9 mouse cellular contexts compared by ENCODE assay signal in genomic region chr12:57539551-57539985, GRCm38 (mm10). TPM values are rescaled to one million over a fixed set of nuclear protein-coding genes. Genes with fewer than 3 reads are reported as not detected.
DNase-seq lines count a peak whose midpoint lies in the region; ATAC-seq and TF ChIP-seq lines count a peak whose summit lies in the region.
"Had no signal": no experiment of that assay in that cellular context is flagged by ENCODE, and none has a peak within 500 bp of the region (broad histone marks: within the 10 kb centered on the region; RNA-seq: fewer than 3 reads in every experiment).

No protein-coding gene starts in this region.

- TF ChIP-seq POLR2A in lung, adult 2 months (IDR thresholded peaks at IDR 0.05; ENCODE audit: borderline replicate concordance, extremely low read depth, low read depth, low read length): no peak
- TF ChIP-seq POLR2A in limb, embryonic 14.5 days (IDR thresholded peaks at IDR 0.05; ENCODE audit: borderline replicate concordance, extremely low read depth, insufficient read depth, insufficient read length): no peak
- no peak for TF ChIP-seq POLR2A in small intestine, adult 2 months (IDR thresholded peaks at IDR 0.05; ENCODE audit: low read depth, low read length)

- peak overlapping the region; percentile 42 for H3K4me2 ChIP-seq in forebrain, embryonic 14.5 days (ENCODE audit: low read length)
- H3K4me2 ChIP-seq in limb, embryonic 14.5 days (replicated peaks; ENCODE audit: low read depth, low read length, severe bottlenecking): 0 out of 2 replicates have a peak overlapping the region, but pooled peaks have one; percentile 49

- WGBS in lung, adult 2 months: 5% methylated on average over 10 of the region's 10 CpGs
- under 1% methylated on average over 10 of the region's 10 CpGs for WGBS in forebrain, embryonic 14.5 days
- 1% methylated on average over 10 of the region's 10 CpGs for WGBS in limb, embryonic 14.5 days
- WGBS in small intestine, adult 2 months: 3% methylated on average over 10 of the region's 10 CpGs

- DNase-seq in lung, adult 2 months: peak; percentile 60
- no peak for DNase-seq in lung, postnatal 25 days (ENCODE audit: low spot score)
- peak; percentile 25 for DNase-seq in forebrain, embryonic 14.5 days (ENCODE audit: low spot score)
- no peak for DNase-seq in limb, embryonic 14.5 days (ENCODE audit: low spot score)
- DNase-seq in thymus, postnatal 25 days: no peak

- H3K9ac ChIP-seq in forebrain, embryonic 14.5 days (ENCODE audit: low read length): no peak overlapping the region
- H3K9ac ChIP-seq in limb, embryonic 14.5 days (ENCODE audit: low read depth, low read length, severe bottlenecking): no peak overlapping the region

- no peaks in the 10 kb centered on the region for H3K9me3 ChIP-seq in forebrain, embryonic 14.5 days (replicated peaks; ENCODE audit: control insufficient read depth, low read length)
- H3K9me3 ChIP-seq in limb, embryonic 14.5 days (ENCODE audit: control insufficient read depth, low read length): no peaks in the 10 kb centered on the region

- H3K27ac ChIP-seq in forebrain, embryonic 14.5 days (ENCODE audit: low read depth, low read length): no peak overlapping the region
- no peak overlapping the region for H3K27ac ChIP-seq in limb, embryonic 14.5 days (replicated peaks; ENCODE audit: low read depth, low read length)
- peak overlapping the region; percentile 97 for H3K27ac ChIP-seq in small intestine, adult 2 months (ENCODE audit: insufficient read depth, low read depth, low read length)

- H3K4me3 ChIP-seq in lung, adult 2 months (replicated peaks; ENCODE audit: extremely low read depth, low read depth, low read length): peak overlapping the region; percentile 34
- no peak overlapping the region for H3K4me3 ChIP-seq in forebrain, embryonic 14.5 days (ENCODE audit: low read depth, low read length)
- peak overlapping the region; percentile 29; the same call in 1 of the 2 replicates for H3K4me3 ChIP-seq in limb, embryonic 14.5 days (replicated peaks; ENCODE audit: low read length)
- H3K4me3 ChIP-seq in small intestine, adult 2 months (ENCODE audit: low read depth, low read length): peak overlapping the region; percentile 74

- no peak for ATAC-seq in forebrain, embryonic 14.5 days
- no peak for ATAC-seq in limb, embryonic 14.5 days (ENCODE audit: low FRiP score, low read depth)
- ATAC-seq in monocyte, adult 5-6 weeks (replicated peaks; ENCODE audit: insufficient number of reproducible peaks, low FRiP score, low TSS enrichment, poor library complexity, severe bottlenecking): no peak

- no peaks in the 10 kb centered on the region for H3K36me3 ChIP-seq in forebrain, embryonic 14.5 days (ENCODE audit: control insufficient read depth, insufficient read depth, low read length)
- no peaks in the 10 kb centered on the region for H3K36me3 ChIP-seq in limb, embryonic 14.5 days (ENCODE audit: control insufficient read depth, insufficient read depth, low read length)
- no peaks in the 10 kb centered on the region for H3K36me3 ChIP-seq in small intestine, adult 2 months (ENCODE audit: control insufficient read depth, insufficient read depth, low read length)

- peaks cover 85% of the 10 kb centered on the region for H3K27me3 ChIP-seq in forebrain, embryonic 14.5 days (replicated peaks; ENCODE audit: control insufficient read depth, insufficient read depth, low read length)
- peaks cover 85% of the 10 kb centered on the region for H3K27me3 ChIP-seq in limb, embryonic 14.5 days (ENCODE audit: control insufficient read depth, insufficient read depth, low read length)
- peaks cover 19% of the 10 kb centered on the region for H3K27me3 ChIP-seq in small intestine, adult 2 months (ENCODE audit: control insufficient read depth, insufficient read depth, low read length)

- TF ChIP-seq CTCF in lung, adult 2 months (IDR thresholded peaks at IDR 0.05; ENCODE audit: insufficient read depth, low read length): no peak
- no peak for TF ChIP-seq CTCF in small intestine, adult 2 months (IDR thresholded peaks at IDR 0.05; ENCODE audit: extremely low read depth, insufficient read length, insufficient replicate concordance, low read depth, low read length)

- peaks cover 3% of the 10 kb centered on the region; the same call in 1 of the 2 replicates for H3K4me1 ChIP-seq in lung, adult 2 months (ENCODE audit: control insufficient read depth, insufficient read depth, low read length)
- H3K4me1 ChIP-seq in forebrain, embryonic 14.5 days (ENCODE audit: control insufficient read depth, insufficient read depth, low read length): peaks cover 8% of the 10 kb centered on the region
- peaks cover 15% of the 10 kb centered on the region for H3K4me1 ChIP-seq in limb, embryonic 14.5 days (ENCODE audit: control insufficient read depth, insufficient read depth, low read length)
- peaks cover 4% of the 10 kb centered on the region for H3K4me1 ChIP-seq in small intestine, adult 2 months (ENCODE audit: control insufficient read depth, insufficient read depth, insufficient read length, low read length)

RNA-seq across cellular contexts. Expression of gene Foxa1, which starts 7.1 kb away (rescaled TPM):
- polyA plus RNA-seq in lung, adult 2 months (2012; rRNA removed): 28.5 and 31.1 TPM in 2 replicates
- polyA plus RNA-seq in forebrain, embryonic 14.5 days (2014; fragmentation: Nextera tagmentation; extraction: Ambion mirVana): 0.63 and 0.75 TPM in 2 replicates
- polyA plus RNA-seq in limb, embryonic 14.5 days (2012; rRNA removed): 0.06 TPM in 1 of 2 replicates, not detected in the other
- 0.12 TPM in 1 of 2 replicates, not detected in the other for polyA plus RNA-seq in limb, embryonic 14.5 days (2014; fragmentation: Nextera tagmentation; extraction: Ambion mirVana)
- polyA plus RNA-seq in small intestine, adult 2 months (2012; rRNA removed): 17.0 and 17.7 TPM in 2 replicates
- not detected in 3 replicates for total RNA-seq in monocyte, adult 5-6 weeks (2017)
- total RNA-seq: layer of hippocampus, postnatal 25 days had no signal
- polyA plus RNA-seq: erythroblast, embryonic 14.5 days had no signal

RNA-seq across cellular contexts. Expression of gene Ttc6, which starts 24.3 kb away (rescaled TPM):
- 3.5 and 5.2 TPM in 2 replicates for polyA plus RNA-seq in lung, adult 2 months (2012; rRNA removed)
- 0.24 and 0.61 TPM in 2 replicates for polyA plus RNA-seq in forebrain, embryonic 14.5 days (2014; fragmentation: Nextera tagmentation; extraction: Ambion mirVana)
- polyA plus RNA-seq in limb, embryonic 14.5 days (2012; rRNA removed): 0.09 and 0.18 TPM in 2 replicates
- 0.10 and 0.47 TPM in 2 replicates for polyA plus RNA-seq in limb, embryonic 14.5 days (2014; fragmentation: Nextera tagmentation; extraction: Ambion mirVana)
- 0.72 and 1.3 TPM in 2 replicates for polyA plus RNA-seq in small intestine, adult 2 months (2012; rRNA removed)
- 0.19 TPM in 1 of 3 replicates, not detected in the others for total RNA-seq in monocyte, adult 5-6 weeks (2017)
- polyA plus RNA-seq: erythroblast, embryonic 14.5 days had no signal

Comparison
In these comparisons a context has a peak if more than half of its experiments do, and no peak if none do; other contexts are left out.
1. DNase-seq: peak in lung, adult 2 months (single experiment) and forebrain, embryonic 14.5 days (single experiment); none in lung, postnatal 25 days (single experiment), limb, embryonic 14.5 days (single experiment) and thymus, postnatal 25 days (single experiment).
2. RNA of gene Foxa1, which starts 7.1 kb away (polyA plus RNA-seq): 28.5 to 31.1 TPM in lung, adult 2 months and 17.0 to 17.7 TPM in small intestine, adult 2 months; 0.63 to 0.75 TPM in forebrain, embryonic 14.5 days and 0.06 to 0.12 TPM in limb, embryonic 14.5 days; every median in the first group is over 10 times any median in the second.